Mouse (Mus musculus): ENCODE results near the gene Caprin2. TPM values are rescaled to one million over a fixed set of nuclear protein-coding genes. Genes with fewer than 3 reads are reported as not detected.
A peak's percentile ranks its signal among the peaks of the same experiment; 100 is the strongest.

Caprin2 gene
- total RNA-seq, 2 experiments from 2014 or later = 17.9 to 20.2 TPM

GRCm38 (mm10) chr6:148845629-148846028, 50.4 kb downstream of the Caprin2 start:
- DNase-seq (ENCODE audit: low spot score in 2 of 2) = no peak

GRCm38 (mm10) chr6:148841760-148842159, 54.3 kb downstream of the Caprin2 start:
- DNase-seq (ENCODE audit: low spot score in 2 of 2) = no peak

- no peak for DNase-seq (ENCODE audit: low spot score in 2 of 2)
Measured at GRCm38 (mm10) chr6:148838460-148838859, 57.6 kb downstream of the Caprin2 start.

GRCm38 (mm10) chr6:148831728-148832121, 64.3 kb downstream of the Caprin2 start:
- no peak for DNase-seq (ENCODE audit: low spot score in 2 of 2)

- DNase-seq (ENCODE audit: low spot score in 2 of 2) = peak; percentile 50 to 86
Measured at GRCm38 (mm10) chr6:148830748-148831727, 65.0 kb downstream of the Caprin2 start, which contains the start of gene Ipo8. Gene Ipo8, minus strand, starts transcription at chr6:148831467.

- DNase-seq (ENCODE audit: low spot score in 2 of 2) = no peak
Measured at GRCm38 (mm10) chr6:148830355-148830747, 65.7 kb downstream of the Caprin2 start.

GRCm38 (mm10) chr6:148826119-148826518, 69.9 kb downstream of the Caprin2 start:
- no peak for DNase-seq (ENCODE audit: low spot score in 2 of 2)

- DNase-seq (ENCODE audit: low spot score in 2 of 2) = no peak
Measured at GRCm38 (mm10) chr6:148818624-148819343, 77.3 kb downstream of the Caprin2 start.

- no peak for DNase-seq (ENCODE audit: low spot score in 2 of 2)
Measured at GRCm38 (mm10) chr6:148816751-148817150, 79.3 kb downstream of the Caprin2 start.

- DNase-seq (ENCODE audit: low spot score in 2 of 2) = no peak
Measured at GRCm38 (mm10) chr6:148811117-148811516, 84.9 kb downstream of the Caprin2 start.

- DNase-seq (ENCODE audit: low spot score in 2 of 2) = no peak
Measured at GRCm38 (mm10) chr6:148799773-148800172, 96.3 kb downstream of the Caprin2 start.

- no peak for DNase-seq (ENCODE audit: low spot score in 2 of 2)
Measured at GRCm38 (mm10) chr6:148795145-148795544, 100.9 kb downstream of the Caprin2 start.

Other genes starting within 250 kb of the Caprin2 start
- gene Ipo8, start 64.8 kb downstream of the Caprin2 start, total RNA-seq (2021) = 10 to 100 TPM; 27.3 to 27.7 TPM
- 10 to 100 TPM in 1 of 2 experiments, 1 to 10 TPM in 1; 8.3 to 12.0 TPM for gene Sinhcaf, start 50.2 kb upstream of the Caprin2 start, total RNA-seq (2021)
- 10 to 100 TPM; 16.9 to 21.1 TPM for gene Dennd5b, start 205.4 kb upstream of the Caprin2 start, total RNA-seq (2021)
- gene Gm10203, start 233.9 kb upstream of the Caprin2 start, total RNA-seq (2021) = not detected
- gene Etfbkmt, start 243.6 kb upstream of the Caprin2 start, total RNA-seq (2021) = 1 to 10 TPM; 8.0 to 9.0 TPM